Mouse (Mus musculus): ENCODE measurements around the gene Tmem210. TPM values are rescaled to one million over a fixed set of nuclear protein-coding genes. Genes with fewer than 3 reads are reported as not detected.

Gene Tmem210
- polyA plus RNA-seq, 1 experiment, result not detected

- H3K36me3 ChIP-seq (ENCODE audit: control insufficient read depth, insufficient read depth, low read length), result no peaks in the 10 kb centered on the region
- H3K27me3 ChIP-seq (replicated peaks; ENCODE audit: control insufficient read depth, insufficient read depth, low read length), result no peaks in the 10 kb centered on the region
- H3K4me1 ChIP-seq (ENCODE audit: control insufficient read depth, insufficient read depth, low read length), result peaks cover 9% of the 10 kb centered on the region; the same call in 1 of the 2 replicates
- no peak for DNase-seq
- no peak for TF ChIP-seq POLR2A (IDR thresholded peaks at IDR 0.05; ENCODE audit: low read depth, low read length)
- no peak for TF ChIP-seq CTCF (conservative IDR thresholded peaks at IDR 0.05; ENCODE audit: insufficient read depth, insufficient read length, low read depth, low read length)
- 51% methylated on average over 12 of the region's 12 CpGs for WGBS
- peak overlapping the region; percentile 52 for H3K4me3 ChIP-seq (ENCODE audit: insufficient read depth, low read depth, low read length)
- H3K27ac ChIP-seq (ENCODE audit: insufficient read depth, low read depth, low read length), result peak overlapping the region; percentile 72
Measured at GRCm38 (mm10) chr2:25261870-25262269, 26.1 kb upstream of the Tmem210 start.

- DNase-seq, result peak; percentile 99
- H3K36me3 ChIP-seq (ENCODE audit: control insufficient read depth, insufficient read depth, low read length), result no peaks in the 10 kb centered on the region
- no peaks in the 10 kb centered on the region for H3K27me3 ChIP-seq (replicated peaks; ENCODE audit: control insufficient read depth, insufficient read depth, low read length)
- peaks cover 12% of the 10 kb centered on the region for H3K4me1 ChIP-seq (ENCODE audit: control insufficient read depth, insufficient read depth, low read length)
- H3K4me3 ChIP-seq (ENCODE audit: insufficient read depth, low read depth, low read length), result peak within 1 kb of the TSS; percentile 84
- TF ChIP-seq POLR2A (IDR thresholded peaks at IDR 0.05; ENCODE audit: low read depth, low read length) (no peak), CTCF (conservative IDR thresholded peaks at IDR 0.05; ENCODE audit: insufficient read depth, insufficient read length, low read depth, low read length) (no peak)
- WGBS, result under 1% methylated on average over 39 of the region's 39 CpGs
- peak within 1 kb of the TSS; percentile 95 for H3K27ac ChIP-seq (ENCODE audit: insufficient read depth, low read depth, low read length)
Measured at GRCm38 (mm10) chr2:25262291-25262767, 25.6 kb upstream of the Tmem210 start, which contains the start of gene Tprn. Gene Tprn (plus strand): TSS chr2:25262618.

DNA sequence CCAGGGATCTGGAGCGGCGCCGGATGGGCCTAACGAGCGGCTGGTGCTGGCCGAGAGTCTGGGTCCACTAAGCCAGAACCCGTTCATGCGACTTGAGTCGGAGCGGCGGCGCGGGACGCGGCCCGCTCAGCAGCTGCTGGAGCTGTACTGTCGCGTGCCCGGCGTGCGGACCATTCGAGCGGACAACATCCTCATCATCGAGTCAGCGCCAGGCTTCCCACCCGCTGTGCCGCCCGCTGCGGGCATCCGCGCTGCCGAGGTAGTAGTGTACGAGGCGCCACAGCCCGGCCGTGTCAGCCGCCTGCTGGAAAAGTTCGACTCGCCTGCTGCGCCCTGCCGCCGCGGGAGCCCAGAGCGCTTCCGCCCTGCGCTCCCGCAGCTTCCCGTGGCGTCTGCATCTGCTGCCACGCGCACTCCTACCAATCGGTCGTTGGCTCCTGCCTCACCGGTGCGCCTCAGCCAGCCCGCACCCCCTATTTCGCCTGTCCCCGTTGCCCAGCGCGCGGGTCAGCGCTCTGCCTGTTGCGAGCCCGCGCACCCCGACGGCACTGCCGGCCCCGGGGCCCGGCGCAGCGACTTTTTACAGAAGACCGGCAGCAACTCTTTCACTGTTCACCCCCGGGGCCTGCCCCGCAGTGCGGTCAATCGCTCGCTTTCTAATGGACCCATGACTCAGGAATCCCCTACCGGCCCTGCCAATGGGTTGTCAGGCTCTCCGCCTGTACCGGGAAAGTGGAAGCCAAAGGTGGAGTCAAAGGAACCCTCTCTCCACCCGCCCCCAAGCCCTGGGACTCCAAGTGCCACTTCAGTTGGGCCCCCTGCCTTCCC, 24.9 kb upstream of the Tmem210 start:
- no peak for DNase-seq
- no peaks in the 10 kb centered on the region for H3K27me3 ChIP-seq (replicated peaks; ENCODE audit: control insufficient read depth, insufficient read depth, low read length)
- TF ChIP-seq POLR2A (IDR thresholded peaks at IDR 0.05; ENCODE audit: low read depth, low read length) (no peak), CTCF (conservative IDR thresholded peaks at IDR 0.05; ENCODE audit: insufficient read depth, insufficient read length, low read depth, low read length) (no peak)
- peaks cover 19% of the 10 kb centered on the region for H3K4me1 ChIP-seq (ENCODE audit: control insufficient read depth, insufficient read depth, low read length)
- peak overlapping the region; percentile 95 for H3K27ac ChIP-seq (ENCODE audit: insufficient read depth, low read depth, low read length)
- peak overlapping the region; percentile 84 for H3K4me3 ChIP-seq (ENCODE audit: insufficient read depth, low read depth, low read length)
- under 1% methylated on average over 82 of the region's 82 CpGs for WGBS
- no peaks in the 10 kb centered on the region for H3K36me3 ChIP-seq (ENCODE audit: control insufficient read depth, insufficient read depth, low read length)

GRCm38 (mm10) chr2:25263623-25264285, 24.2 kb upstream of the Tmem210 start:
- Histone ChIP-seq H3K36me3 (ENCODE audit: control insufficient read depth, insufficient read depth, low read length) (no peaks in the 10 kb centered on the region), H3K27me3 (replicated peaks; ENCODE audit: control insufficient read depth, insufficient read depth, low read length) (no peaks in the 10 kb centered on the region), H3K4me3 (ENCODE audit: insufficient read depth, low read depth, low read length) (peak overlapping the region; percentile 84), H3K4me1 (ENCODE audit: control insufficient read depth, insufficient read depth, low read length) (peaks cover 20% of the 10 kb centered on the region), H3K27ac (ENCODE audit: insufficient read depth, low read depth, low read length) (peak overlapping the region; percentile 95)
- 25% methylated on average over 12 of the region's 12 CpGs for WGBS
- no peak for DNase-seq
- no peak for TF ChIP-seq CTCF (conservative IDR thresholded peaks at IDR 0.05; ENCODE audit: insufficient read depth, insufficient read length, low read depth, low read length)
- no peak for TF ChIP-seq POLR2A (IDR thresholded peaks at IDR 0.05; ENCODE audit: low read depth, low read length)

GRCm38 (mm10) chr2:25264286-25264660, 23.7 kb upstream of the Tmem210 start:
- TF ChIP-seq POLR2A (IDR thresholded peaks at IDR 0.05; ENCODE audit: low read depth, low read length) (no peak), CTCF (conservative IDR thresholded peaks at IDR 0.05; ENCODE audit: insufficient read depth, insufficient read length, low read depth, low read length) (no peak)
- peak overlapping the region; percentile 84 for H3K4me3 ChIP-seq (ENCODE audit: insufficient read depth, low read depth, low read length)
- 50% methylated on average over 5 of the region's 5 CpGs for WGBS
- no peaks in the 10 kb centered on the region for H3K36me3 ChIP-seq (ENCODE audit: control insufficient read depth, insufficient read depth, low read length)
- no peaks in the 10 kb centered on the region for H3K27me3 ChIP-seq (replicated peaks; ENCODE audit: control insufficient read depth, insufficient read depth, low read length)
- H3K4me1 ChIP-seq (ENCODE audit: control insufficient read depth, insufficient read depth, low read length), result peaks cover 20% of the 10 kb centered on the region
- DNase-seq, result no peak
- peak overlapping the region; percentile 95 for H3K27ac ChIP-seq (ENCODE audit: insufficient read depth, low read depth, low read length)

DNA sequence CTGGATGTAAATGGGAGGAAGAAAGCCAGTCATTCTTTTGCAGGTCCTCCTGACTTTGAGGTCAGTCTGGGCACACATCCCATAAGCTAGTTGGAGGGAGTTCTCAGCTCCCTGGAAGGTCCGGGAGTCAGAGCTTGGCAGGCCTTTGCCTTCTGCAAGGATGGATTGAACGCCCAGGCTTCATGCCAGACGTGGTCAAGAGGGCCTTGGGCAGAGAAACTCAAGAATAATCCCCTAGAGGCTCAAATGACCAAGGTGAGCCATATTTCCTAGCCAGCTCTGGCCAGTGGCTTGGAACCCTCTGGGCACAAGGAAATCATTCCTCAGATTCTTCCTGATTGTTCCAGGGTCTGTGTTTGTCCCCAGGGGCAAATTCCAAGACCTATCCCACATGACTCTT, 23.1 kb upstream of the Tmem210 start:
- TF ChIP-seq CTCF (conservative IDR thresholded peaks at IDR 0.05; ENCODE audit: insufficient read depth, insufficient read length, low read depth, low read length) (no peak), POLR2A (IDR thresholded peaks at IDR 0.05; ENCODE audit: low read depth, low read length) (no peak)
- 16% methylated on average over 3 of the region's 3 CpGs for WGBS
- peak; percentile 94 for DNase-seq
- Histone ChIP-seq H3K36me3 (ENCODE audit: control insufficient read depth, insufficient read depth, low read length) (no peaks in the 10 kb centered on the region), H3K4me3 (ENCODE audit: insufficient read depth, low read depth, low read length) (peak overlapping the region; percentile 84), H3K27me3 (replicated peaks; ENCODE audit: control insufficient read depth, insufficient read depth, low read length) (no peaks in the 10 kb centered on the region), H3K27ac (ENCODE audit: insufficient read depth, low read depth, low read length) (peak overlapping the region; percentile 95), H3K4me1 (ENCODE audit: control insufficient read depth, insufficient read depth, low read length) (peaks cover 20% of the 10 kb centered on the region)
